Mouse (Mus musculus) brain, embryonic 18.5 days (tissue): Measurements from ENCODE around the gene Ogfod2.
A peak's percentile ranks its signal among the peaks of the same experiment; 100 is the strongest.

ENCODE experiments used
- DNase-seq: peaks from one replicate; pipeline ENCODE4 v3.0.0-alpha.2; 2012; ENCODE audit warnings: low read depth, low spot score

Gene Ogfod2

DNA sequence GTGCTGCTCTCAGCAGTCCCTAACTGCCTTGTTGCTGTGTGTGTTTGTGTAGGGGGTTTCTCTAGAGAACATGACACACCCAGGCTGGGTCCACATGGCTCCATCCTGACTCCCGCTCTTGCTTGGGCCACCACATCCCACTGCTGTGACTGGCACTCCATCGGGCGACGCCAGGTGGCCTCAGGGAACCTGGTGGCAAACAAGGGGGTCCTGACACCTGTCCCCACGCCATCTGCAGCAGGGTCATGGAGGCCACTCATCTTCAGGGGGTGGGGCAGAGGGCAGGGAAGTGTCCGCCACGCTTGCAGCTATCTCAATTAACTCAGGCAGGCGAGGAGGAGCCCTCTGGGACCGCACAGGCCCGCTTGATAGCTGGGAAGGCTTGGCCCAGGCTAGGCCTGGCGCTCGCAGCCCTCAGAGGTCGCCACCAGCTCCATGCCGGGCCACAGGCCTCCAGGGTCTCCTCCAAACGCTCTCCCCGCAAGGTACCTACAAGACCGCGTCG, 17.0 kb upstream of the Ogfod2 start:
- DNase-seq: no peak

DNA sequence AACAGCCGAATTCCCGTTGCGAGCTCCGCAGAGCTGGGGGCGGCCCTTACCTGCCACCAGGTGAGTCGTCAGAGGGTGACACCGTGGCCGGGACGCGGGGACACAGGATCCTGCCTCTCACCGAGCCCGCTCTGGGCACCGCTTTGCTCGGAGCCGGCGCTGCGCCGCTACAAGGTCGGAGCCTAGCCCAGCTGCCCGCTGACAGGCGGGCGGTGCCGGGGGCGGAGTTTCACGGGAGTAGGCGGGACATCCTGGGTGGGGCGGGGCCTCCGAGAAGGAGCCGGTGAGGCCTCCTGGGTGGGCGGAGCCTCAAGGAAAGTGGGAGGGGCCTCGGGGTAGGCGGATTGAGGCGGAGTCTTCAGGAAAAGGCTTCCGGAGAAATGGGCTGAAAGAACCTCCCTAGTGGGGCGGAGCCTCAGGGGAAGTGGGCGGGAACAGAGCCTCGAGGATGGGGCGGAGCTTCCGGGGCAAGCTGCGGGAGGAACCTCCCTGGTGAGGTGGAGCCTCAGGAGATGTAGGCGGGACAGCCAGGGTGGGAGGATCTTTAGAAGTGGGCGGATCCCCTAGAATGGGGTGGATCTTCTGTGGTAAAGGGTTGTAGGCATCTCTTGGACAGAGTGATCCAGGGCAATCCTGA, 16.4 kb upstream of the Ogfod2 start, which contains the start of gene Abcb9:
Gene Abcb9 (minus strand): TSS at position 203 of the 637 bp plus-strand sequence.
- peak; percentile 77 for DNase-seq

GRCm38 (mm10) chr5:124098923-124099322, 13.2 kb upstream of the Ogfod2 start:
- DNase-seq: no peak

- DNase-seq: no peak
These were observed 11.7 kb upstream of the Ogfod2 start for GRCm38 (mm10) chr5:124100128-124101044.

DNA sequence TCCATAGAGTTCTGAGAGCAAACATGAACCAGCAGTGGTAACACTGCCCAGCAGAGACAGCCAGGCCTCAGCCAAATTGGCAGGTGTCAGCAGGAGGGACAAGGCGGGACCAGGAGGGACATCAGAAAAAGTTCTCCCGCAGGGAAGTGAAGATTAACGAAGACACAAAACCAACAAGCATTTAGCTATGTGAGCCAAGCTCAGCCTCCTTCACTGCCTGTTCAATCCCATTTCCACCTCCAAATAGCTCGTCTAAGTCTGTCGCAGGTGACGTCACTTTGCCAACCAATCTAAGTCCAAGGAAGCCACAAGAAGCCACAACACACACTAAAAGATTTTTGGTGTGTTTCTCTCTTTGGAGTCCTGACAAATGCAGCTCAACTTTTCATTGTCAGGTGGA, 9.8 kb upstream of the Ogfod2 start:
- no peak for DNase-seq

DNA sequence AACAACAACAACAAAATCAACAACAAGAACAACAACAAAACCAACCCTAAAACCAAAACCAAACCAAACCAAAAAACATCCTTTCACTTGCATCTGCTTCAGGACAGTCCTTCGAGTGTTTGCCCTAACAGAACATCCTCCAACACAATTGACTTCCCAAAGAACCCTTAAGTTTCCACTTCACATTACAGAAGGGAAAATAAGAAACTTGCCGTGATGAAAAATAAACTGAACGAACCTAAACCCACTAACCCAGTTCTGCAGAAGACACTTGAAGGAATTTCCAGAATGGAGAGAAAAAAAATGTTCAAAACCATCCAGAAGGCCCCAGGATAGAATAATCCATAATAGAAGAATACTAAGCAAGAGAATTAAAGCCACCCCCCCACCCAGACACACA, 9.1 kb upstream of the Ogfod2 start:
- no peak for DNase-seq

DNA sequence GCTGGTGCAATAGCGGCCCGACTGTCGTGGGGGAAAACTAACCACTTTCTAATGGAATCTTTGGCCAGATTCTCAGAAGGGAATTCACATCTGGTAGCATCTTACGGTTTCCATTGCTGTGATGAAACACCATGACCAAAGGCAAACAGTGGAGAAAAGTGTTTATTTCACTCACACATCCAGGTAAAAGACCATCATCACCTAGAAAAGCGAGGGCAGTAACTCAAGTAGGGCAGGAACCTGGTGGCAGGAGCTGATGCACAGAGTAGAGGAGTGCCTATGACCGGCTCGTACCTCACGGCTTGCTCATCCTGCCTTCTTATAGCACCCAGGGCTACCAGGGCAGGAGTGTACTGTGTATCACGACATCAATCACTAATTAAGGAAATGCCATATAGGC, 8.5 kb upstream of the Ogfod2 start:
- DNase-seq: no peak

GRCm38 (mm10) chr5:124111077-124111741, 888 bp upstream of the Ogfod2 start:
- DNase-seq: no peak

DNA sequence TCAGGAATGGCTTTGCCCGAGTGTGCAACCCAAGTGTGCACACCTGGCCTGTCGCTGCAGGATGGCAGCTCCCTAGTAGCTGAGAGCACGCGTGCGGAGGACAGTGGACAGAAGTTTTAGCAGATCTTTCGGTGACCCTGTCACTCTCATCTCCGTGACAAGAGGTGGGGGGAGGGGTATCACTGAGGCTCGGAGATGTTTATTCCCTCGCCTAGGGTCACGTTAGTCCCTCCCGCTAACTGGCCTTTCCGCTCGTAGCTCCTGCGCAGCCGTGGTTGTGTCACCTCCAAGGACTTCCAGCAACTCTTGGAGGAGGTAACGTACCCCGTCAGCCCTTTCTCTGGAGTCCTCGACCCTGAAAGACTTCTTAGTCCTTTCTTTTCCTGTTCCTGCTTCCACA, 434 bp downstream of the Ogfod2 start:
- DNase-seq: no peak

DNA sequence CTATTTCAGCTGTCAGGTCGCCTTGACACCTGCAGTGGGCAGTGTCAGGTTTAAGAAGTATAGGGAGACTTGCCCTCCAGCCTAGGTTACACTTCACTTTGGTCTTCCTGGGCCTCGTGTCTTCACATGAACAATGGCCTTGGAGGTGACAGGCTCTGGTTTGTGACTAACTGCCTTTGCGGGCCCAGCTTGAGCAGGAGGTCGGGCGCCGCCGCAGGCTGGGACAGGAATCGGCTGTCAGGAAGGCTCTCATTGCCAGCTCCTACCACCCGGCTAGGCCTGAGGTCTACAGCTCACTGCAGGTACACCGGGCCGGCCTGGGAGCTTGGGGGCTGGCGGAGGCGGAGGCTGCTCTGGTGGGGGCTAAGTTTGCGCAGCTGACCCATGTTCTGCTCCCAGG, 933 bp downstream of the Ogfod2 start:
- DNase-seq: no peak

DNA sequence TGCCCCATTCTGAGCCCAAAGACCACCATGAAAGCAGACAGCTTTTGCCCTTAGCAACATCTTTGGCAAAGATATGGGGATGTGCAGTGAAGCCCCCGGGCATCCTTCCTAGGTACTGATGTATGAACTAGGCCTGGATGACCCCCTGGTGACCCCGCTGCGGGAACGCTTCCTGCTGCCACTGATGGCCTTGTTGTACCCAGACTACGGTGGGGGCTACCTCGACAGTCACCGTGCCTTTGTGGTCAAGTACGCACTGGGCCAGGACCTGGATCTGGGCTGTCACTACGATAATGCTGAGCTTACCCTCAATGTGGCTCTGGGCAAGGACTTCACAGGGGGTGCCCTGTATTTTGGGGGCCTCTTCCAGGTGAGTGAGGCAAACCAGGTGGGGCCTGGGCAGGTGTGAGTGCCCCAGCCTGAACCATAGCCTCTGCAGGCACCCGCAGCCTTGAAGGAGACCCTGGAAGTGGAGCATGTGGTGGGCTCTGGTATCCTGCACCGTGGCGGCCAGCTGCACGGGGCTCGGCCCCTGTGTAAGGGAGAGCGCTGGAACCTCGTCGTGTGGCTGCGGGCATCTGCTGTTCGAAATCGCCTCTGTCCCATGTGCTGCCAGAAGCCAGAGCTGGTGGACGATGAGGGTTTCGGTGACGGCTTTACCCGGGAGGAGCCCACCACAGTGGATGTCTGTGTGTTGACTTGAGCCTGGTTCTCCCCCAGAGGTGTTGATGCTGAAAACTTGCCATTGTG, 2.4 kb downstream of the Ogfod2 start:
- no peak for DNase-seq

DNA sequence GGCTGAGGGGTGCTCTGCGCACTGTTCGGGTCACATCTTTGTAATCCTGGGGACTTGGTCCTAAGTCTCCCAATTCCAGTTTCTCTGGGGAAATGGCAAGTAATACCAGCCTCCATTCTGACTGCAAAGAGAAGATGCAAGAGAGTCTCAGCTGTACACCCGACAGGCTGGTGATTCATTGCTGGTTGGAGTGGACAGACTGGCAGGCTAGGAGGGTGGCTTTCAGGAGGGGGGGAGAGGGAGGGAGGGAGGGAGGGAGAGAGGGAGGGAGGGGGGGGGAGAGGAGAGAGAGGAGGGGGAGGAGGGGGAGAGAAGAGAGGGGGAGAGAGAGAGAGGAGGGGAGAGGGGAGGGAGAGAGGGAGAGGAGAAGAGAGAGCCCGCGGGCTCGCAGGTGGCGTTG, 3.4 kb downstream of the Ogfod2 start:
- no peak for DNase-seq

DNA sequence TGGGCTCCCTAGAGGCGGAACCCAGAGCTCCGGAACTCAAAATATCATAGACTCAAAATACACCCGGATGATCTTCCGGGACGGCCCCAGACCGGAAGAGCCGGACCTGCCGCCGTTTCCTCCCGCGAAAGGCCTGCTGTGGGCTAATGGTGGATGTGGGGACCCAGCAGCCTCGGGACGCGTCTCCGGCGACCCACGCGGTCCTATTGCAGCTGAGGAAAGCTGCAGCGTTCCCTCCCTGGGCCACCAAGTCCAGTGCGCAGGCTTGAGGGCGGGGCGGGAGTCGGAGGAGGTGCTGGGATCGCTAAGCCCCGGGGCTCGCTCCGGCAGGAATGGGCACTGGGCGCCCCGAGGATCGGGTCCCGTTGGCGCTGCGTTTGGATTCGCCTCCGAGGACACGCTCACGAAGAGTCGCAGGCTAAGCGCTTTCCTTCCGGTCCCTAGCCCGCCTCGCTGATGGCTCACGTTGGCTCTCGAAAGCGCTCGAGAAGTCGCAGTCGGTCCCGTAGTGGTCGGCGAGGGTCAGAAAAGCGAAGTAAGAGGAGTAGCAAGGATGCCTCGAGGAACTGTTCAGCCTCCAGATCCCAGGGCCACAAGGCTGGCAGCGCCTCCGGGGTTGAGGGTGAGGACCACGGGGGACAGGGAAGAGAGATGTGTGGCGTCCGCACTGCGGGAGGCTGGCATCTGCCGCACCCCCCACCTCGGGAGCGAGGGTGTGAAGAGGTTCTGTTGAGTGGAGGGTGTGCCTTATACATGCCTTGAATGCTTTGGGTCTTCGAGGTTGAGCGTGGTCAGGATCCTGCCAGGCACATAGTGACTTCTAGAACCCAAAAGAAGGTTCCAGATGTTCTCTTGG, 4.1 kb downstream of the Ogfod2 start, which contains the start of gene Arl6ip4:
Gene Arl6ip4 (plus strand): TSS at position 100 of the 856 bp plus-strand sequence.
- no peak for DNase-seq

GRCm38 (mm10) chr5:124119204-124119603, 7.1 kb downstream of the Ogfod2 start:
- DNase-seq: no peak

DNA sequence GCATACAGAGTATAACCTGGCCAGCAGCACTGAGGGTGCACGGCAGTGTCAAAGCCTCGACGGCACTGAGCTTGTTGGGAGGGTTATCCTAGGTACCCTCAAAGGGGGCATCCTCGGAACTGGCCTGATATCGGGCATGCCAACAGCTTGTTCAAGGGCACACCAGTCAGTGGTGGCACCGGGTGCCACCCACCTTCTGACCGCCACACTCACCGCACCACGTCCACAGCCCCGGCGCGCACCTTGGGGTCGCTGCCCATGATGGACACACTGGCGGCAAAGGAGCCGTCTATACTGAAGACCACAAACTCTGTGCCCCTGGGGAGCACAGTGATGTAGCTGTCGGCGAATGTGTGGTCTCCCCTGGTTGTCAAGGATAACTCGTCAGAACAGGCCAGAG, 10.3 kb downstream of the Ogfod2 start:
- DNase-seq: no peak

- DNase-seq: no peak
These were observed 13.0 kb downstream of the Ogfod2 start for GRCm38 (mm10) chr5:124125093-124125492.

- DNase-seq: no peak
These were observed 22.2 kb downstream of the Ogfod2 start for GRCm38 (mm10) chr5:124134261-124134660.

DNA sequence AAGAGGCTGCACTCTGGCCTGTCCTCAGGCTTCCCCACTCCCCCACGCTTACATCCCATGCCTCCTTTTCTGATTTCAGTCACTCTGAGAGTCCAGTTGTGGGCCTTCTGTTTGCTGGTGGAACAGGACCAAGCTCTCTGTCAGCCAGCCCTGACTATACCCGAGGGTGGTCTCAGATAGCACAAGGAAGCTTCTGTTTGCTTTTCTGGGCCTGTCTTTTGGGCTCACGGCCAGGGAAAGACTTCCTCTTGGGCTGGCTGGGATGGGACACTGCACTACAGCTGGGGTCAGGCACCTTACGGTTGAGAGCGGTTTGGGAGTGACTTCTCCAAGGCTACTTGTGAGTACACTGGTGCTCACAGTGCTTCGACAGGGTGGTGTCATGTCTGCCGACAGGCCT, 26.0 kb downstream of the Ogfod2 start:
- no peak for DNase-seq

DNA sequence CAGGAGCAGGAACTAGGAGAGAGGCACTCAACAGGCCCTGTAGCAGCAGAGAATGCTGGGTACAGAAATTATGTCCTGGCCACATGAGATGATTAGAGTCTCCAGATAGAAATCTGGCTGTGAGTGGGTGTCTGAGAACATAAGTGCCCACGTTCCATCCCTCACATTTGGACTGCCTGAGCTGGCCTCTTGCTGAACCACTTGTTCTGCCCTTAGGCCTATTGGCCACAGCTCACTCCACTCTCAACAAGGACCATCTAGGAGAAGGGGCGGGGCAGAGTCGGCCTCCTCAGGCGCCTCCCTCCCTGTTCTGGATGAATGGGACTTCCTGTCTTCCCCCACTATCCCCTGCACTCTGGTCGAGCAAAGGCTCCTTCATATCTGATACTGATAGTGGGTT, 36.9 kb downstream of the Ogfod2 start:
- no peak for DNase-seq

DNA sequence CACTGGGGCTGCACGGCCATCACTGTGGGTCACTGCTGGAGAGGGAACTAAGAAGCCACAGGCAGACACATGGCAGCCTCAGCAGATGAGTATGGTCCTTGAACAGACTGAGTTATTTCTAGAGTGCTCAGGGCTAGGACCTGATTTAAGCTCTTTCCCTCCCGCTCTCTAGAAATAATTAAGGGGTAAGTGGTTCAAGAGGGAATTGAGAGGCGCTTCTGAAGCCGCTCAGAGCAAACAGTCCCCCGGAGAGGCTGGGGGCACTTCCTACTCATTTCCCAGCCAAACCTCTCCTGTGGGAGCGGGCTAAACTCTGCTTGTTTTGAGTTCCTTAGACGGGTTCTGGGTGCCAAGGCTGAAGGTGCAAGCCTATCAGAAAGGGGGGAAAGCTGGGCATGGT, 38.8 kb downstream of the Ogfod2 start:
- no peak for DNase-seq

DNA sequence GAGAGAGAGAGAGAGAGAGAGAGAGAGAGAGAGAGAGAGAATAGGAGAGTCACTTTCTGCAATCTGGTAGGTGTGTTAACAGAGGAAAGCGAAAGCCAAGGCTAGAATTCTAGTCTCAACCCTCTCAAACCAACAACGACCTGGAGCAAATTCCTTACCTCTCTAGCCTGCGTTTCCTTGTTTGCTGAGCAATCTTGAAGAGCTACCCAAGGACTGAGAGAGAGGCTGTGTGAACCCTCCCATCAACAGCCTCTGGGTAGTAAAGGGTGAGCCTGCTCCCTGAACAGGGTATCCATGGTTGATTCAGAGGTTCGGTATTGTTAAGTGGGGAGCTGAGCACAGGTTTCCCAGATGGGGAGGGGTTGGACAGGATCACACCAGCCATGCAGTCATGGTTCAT, 40.6 kb downstream of the Ogfod2 start:
- no peak for DNase-seq
